Mouse (Mus musculus): Measurements from ENCODE around the gene Rpl37.

Gene Rpl37

GRCm38 (mm10) chr15:5116270-5117030 lies at the start of gene Rpl37:
Gene Rpl37 (plus strand): TSS chr15:5116645.
- DNase-seq (ENCODE audit: extremely low spot score): peak; percentile 99

GRCm38 (mm10) chr15:5068801-5069518 lies 47.5 kb upstream of the Rpl37 start:
- DNase-seq (ENCODE audit: extremely low spot score): peak; percentile 35

- no peak for DNase-seq (ENCODE audit: extremely low spot score)
Observed at GRCm38 (mm10) chr15:5081235-5081634, 35.2 kb upstream of the Rpl37 start.

DNA sequence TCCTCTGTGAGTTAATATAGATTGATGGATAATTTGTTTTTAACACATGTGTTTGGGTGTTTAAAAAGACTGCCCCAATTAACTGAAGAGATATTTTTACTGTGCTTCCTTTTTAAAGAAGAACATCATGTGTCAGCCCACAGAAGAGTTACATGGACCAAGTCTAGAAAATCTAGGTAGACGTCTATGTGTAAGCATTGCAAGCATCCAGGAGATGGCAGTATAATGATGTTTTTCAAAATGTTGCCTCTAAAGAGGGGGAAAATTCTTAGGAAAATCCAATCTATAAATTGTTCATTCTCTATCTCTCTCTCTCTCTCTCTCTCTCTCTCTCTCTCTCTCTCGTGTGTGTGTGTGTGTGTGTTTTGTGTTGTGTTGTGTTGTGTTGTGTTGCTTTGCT lies 30.3 kb upstream of the Rpl37 start:
- DNase-seq (ENCODE audit: extremely low spot score): no peak

DNA sequence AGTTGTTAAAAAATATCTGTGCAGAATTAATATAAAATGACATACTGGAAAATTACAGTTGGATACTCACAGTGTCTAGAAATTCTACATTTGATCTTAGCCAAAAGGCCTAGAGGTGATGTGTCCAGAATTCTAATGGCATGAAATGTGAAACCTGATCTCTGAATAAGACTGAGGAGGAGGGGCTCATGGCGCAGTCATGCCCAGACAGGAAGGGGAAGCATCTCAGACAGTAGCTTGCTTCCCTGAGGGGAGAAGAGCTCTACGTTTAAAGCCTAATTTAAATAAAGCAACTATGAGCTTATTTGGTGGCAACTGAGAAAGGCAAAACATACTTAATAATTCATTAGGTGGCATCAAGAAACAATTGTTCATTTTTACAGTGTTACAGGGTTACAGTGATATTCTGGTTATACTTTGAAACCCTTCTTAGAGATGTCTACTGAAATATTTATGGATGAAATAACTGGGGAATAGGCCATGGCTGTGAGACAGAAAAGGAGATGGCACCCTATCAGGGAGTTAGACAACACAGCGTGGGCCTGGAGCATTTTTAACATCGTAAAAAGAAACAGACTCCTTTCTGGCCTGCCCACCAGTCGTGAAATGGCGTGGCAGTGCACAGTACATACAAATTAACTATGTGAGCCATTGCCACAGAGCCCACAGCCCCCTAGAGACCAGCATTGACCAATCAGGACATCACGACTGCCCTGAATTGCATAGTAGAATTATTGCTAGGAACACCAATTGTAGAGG lies 27.4 kb upstream of the Rpl37 start:
- DNase-seq (ENCODE audit: extremely low spot score): no peak

GRCm38 (mm10) chr15:5090131-5090530 lies 26.3 kb upstream of the Rpl37 start:
- no peak for DNase-seq (ENCODE audit: extremely low spot score)

DNA sequence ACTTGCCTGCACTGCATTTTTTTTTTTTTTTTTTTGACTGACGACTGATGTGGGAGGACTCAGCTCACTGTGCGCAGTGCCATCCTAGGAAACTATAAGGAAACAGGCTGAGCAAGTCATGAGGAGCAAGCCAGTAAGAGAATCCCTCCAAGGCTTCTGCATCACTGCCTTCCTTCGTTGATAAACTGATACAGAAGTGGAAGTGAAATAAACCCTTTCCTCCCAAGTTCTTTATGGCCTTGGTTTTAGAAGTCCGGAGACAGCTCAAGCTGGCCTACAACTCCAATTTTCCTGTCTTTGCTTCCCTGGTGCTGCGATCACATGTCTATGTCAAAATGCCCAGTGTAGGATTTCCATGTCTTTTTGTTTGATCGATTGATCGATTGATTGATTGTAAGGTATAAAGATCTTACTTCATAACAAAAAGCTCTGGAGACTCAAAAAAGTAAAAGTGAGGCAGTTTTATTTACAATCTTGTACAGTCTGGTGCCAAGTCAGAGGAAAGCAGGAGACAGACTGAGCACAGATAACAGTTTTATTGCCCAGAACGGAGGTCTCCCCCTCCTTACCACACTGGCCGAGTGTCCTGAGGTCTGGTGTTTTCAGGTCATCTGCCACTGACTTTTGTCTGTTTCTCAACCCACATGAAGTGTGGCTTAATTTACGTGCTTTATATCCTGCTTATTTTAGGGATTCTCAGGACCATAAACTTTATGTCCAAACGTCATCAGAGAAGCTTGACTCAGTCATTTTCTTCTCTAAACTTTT lies 20.7 kb upstream of the Rpl37 start:
- DNase-seq (ENCODE audit: extremely low spot score): no peak

- DNase-seq (ENCODE audit: extremely low spot score): no peak
Observed at GRCm38 (mm10) chr15:5097376-5097775, 19.1 kb upstream of the Rpl37 start.

- DNase-seq (ENCODE audit: extremely low spot score): no peak
Observed at GRCm38 (mm10) chr15:5102312-5102711, 14.1 kb upstream of the Rpl37 start.

DNA sequence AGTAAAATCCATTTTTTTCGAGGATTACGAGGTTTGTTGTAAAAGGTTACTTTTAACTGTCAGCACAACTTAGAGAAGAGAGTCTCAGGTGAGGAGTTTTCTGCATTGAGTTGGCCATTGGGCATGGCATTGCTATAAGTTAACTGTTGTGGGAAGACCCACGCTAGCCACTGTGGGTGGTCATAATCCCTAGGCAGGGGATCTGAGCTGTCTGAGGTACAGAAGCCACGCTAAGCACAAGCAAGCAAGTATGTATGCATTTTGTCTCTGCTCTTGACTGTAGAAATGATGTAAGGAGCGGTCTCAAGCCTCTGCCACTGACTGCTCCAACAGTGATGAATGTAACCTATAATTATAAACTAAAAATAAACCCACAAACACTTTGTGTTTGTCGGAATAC lies 10.6 kb upstream of the Rpl37 start:
- DNase-seq (ENCODE audit: extremely low spot score): no peak

GRCm38 (mm10) chr15:5106293-5106692 lies 10.2 kb upstream of the Rpl37 start:
- DNase-seq (ENCODE audit: extremely low spot score): no peak

GRCm38 (mm10) chr15:5107686-5108654 lies 8.5 kb upstream of the Rpl37 start, which contains the start of gene Card6:
Gene Card6 (minus strand): TSS chr15:5108539.
- DNase-seq (ENCODE audit: extremely low spot score): no peak

DNA sequence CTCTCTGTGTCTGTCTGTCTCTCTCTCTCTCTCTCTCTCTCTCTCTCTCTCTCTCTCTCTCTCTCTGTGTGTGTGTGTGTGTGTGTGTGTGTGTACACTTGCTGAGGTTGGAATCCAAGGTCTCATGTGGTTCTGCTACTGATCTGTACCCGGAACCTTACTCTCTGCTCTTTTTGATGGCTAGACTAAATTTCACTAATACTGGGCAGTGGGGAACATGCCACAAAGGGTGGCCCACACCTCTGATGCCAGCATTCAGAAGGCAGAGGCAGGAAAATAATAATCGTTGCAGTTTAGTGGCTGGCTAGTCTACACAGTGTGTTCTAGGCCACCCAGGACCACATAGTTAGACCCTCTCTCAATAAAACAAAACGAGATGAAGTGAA lies 7.8 kb upstream of the Rpl37 start:
- no peak for DNase-seq (ENCODE audit: extremely low spot score)

- no peak for DNase-seq (ENCODE audit: extremely low spot score)
Observed at GRCm38 (mm10) chr15:5112651-5113050, 3.8 kb upstream of the Rpl37 start.

GRCm38 (mm10) chr15:5115173-5115572 lies 1.3 kb upstream of the Rpl37 start:
- DNase-seq (ENCODE audit: extremely low spot score): no peak

- DNase-seq (ENCODE audit: extremely low spot score): no peak
Observed at GRCm38 (mm10) chr15:5117031-5117601, 671 bp downstream of the Rpl37 start.

DNA sequence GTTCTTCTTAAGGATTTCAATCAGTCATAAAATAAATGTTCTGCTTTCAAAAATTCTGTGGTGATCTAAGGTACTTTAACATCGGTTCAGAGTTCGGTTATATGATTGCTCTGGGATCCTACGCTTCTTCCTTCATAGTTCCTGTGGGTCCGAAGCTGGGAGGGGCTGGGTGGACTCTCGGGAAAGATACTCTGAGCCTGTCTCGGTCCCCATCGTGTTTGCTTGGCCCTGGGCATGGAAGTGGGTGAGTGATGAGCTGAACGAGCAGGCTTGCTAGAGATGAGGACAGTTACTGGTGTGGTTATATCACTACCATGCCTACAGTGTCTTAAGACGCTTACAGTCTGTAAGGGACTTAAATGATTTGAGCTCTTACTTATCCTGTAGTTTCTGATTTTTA lies 2.2 kb downstream of the Rpl37 start:
- DNase-seq (ENCODE audit: extremely low spot score): no peak

DNA sequence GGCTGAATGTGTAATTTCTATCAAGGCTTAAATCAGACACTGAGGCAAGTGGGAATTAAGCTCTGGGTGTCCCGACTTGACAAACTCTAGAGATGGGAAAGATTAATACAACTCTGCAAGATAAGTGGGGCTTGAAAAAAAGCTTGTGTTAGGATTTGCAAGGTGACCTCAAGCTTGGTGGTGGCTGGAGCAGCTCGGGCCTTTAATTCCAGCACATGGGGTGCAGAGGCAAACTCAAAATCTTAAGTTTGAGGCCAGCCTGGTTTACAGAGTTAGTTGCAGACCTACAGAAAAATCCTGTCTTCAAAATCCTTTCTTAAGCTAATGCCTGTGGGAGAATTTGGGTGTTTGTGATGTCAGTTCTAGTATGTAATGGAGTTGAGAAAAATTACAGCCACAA lies 2.7 kb downstream of the Rpl37 start:
- DNase-seq (ENCODE audit: extremely low spot score): no peak

- DNase-seq (ENCODE audit: extremely low spot score): no peak
Observed at GRCm38 (mm10) chr15:5119707-5120106, 3.3 kb downstream of the Rpl37 start.

Data from embryo, embryonic 9.5 days (tissue).